Mouse (Mus musculus) liver, postnatal 0 days (tissue): ENCODE results near the gene Clybl.

Source experiments
- CTCF ChIP-seq: sonication (generic); IDR thresholded peaks from 2 replicates; pipeline ENCODE4 v1.5.1; 2016; ENCODE audit warnings: antibody characterized with exemption, low read depth
- EP300 ChIP-seq: IDR thresholded peaks from 2 replicates; pipeline ENCODE4 v1.6.1; 2016; ENCODE audit warnings: antibody characterized with exemption, low read depth, mild to moderate bottlenecking

- TF ChIP-seq EP300 (no peak), CTCF (no peak)
Observed at GRCm38 (mm10) chr14:122296864-122297263, 115.4 kb downstream of the Clybl start.
